Mouse (Mus musculus) lung, postnatal 14 days (tissue): ENCODE measurements around the gene Ints11.
A peak's percentile ranks its signal among the peaks of the same experiment; 100 is the strongest.

Source experiments
- DNase-seq: peaks from one replicate; pipeline ENCODE4 v3.0.0; 2021

The Ints11 gene

GRCm38 (mm10) chr4:155869317-155870033 is at the start of gene Ints11, which contains the start of gene Cptp:
Gene Ints11 (plus strand): TSS chr4:155869546.
Gene Cptp (minus strand): TSS chr4:155869440.
- DNase-seq = peak; percentile 97

- peak; percentile 33 for DNase-seq
Observed at GRCm38 (mm10) chr4:155821025-155821424, 48.3 kb upstream of the Ints11 start.

GRCm38 (mm10) chr4:155823443-155823842 is 45.9 kb upstream of the Ints11 start:
- DNase-seq = no peak

GRCm38 (mm10) chr4:155829866-155830265 is 39.5 kb upstream of the Ints11 start:
- no peak for DNase-seq

- no peak for DNase-seq
Observed at GRCm38 (mm10) chr4:155830596-155830995, 38.8 kb upstream of the Ints11 start.

GRCm38 (mm10) chr4:155831205-155831766 is 38.1 kb upstream of the Ints11 start, which contains the start of gene Aurkaip1:
Gene Aurkaip1 (plus strand): TSS chr4:155831272.
- peak; percentile 97 for DNase-seq

GRCm38 (mm10) chr4:155831831-155832230 is 37.5 kb upstream of the Ints11 start:
- DNase-seq = no peak

GRCm38 (mm10) chr4:155832321-155832720 is 37.0 kb upstream of the Ints11 start:
- no peak for DNase-seq

- DNase-seq = no peak
Observed at GRCm38 (mm10) chr4:155833234-155833633, 36.1 kb upstream of the Ints11 start.

- DNase-seq = peak; percentile 85
Observed at GRCm38 (mm10) chr4:155833836-155834235, 35.5 kb upstream of the Ints11 start.

GRCm38 (mm10) chr4:155837404-155838010 is 31.8 kb upstream of the Ints11 start:
- peak; percentile 54 for DNase-seq

- DNase-seq = peak; percentile 30
Observed at GRCm38 (mm10) chr4:155838187-155839153, 30.9 kb upstream of the Ints11 start.

GRCm38 (mm10) chr4:155839483-155839910 is 29.8 kb upstream of the Ints11 start, which contains the start of gene Mxra8:
Gene Mxra8 (plus strand): TSS chr4:155839680.
- peak; percentile 89 for DNase-seq

- no peak for DNase-seq
Observed at GRCm38 (mm10) chr4:155840076-155841002, 29.0 kb upstream of the Ints11 start.

GRCm38 (mm10) chr4:155841003-155841454 is 28.3 kb upstream of the Ints11 start:
- peak; percentile 69 for DNase-seq

- DNase-seq = no peak
Observed at GRCm38 (mm10) chr4:155841651-155842270, 27.6 kb upstream of the Ints11 start.

- DNase-seq = no peak
Observed at GRCm38 (mm10) chr4:155843231-155843630, 26.1 kb upstream of the Ints11 start.

GRCm38 (mm10) chr4:155846871-155847578 is 22.3 kb upstream of the Ints11 start, which contains the start of gene Dvl1:
Gene Dvl1 (plus strand): TSS chr4:155847402.
- peak; percentile 97 for DNase-seq

GRCm38 (mm10) chr4:155847591-155848352 is 21.6 kb upstream of the Ints11 start:
- DNase-seq = peak; percentile 44
